Mouse (Mus musculus) liver, postnatal 0 days (tissue): ENCODE measurements around the gene Inafm1.

Experiments used
- CTCF ChIP-seq: sonication (generic); IDR thresholded peaks from 2 replicates; pipeline ENCODE4 v1.5.1; 2016; ENCODE audit warnings: antibody characterized with exemption, low read depth
- EP300 ChIP-seq: IDR thresholded peaks from 2 replicates; pipeline ENCODE4 v1.6.1; 2016; ENCODE audit warnings: antibody characterized with exemption, low read depth, mild to moderate bottlenecking

DNA sequence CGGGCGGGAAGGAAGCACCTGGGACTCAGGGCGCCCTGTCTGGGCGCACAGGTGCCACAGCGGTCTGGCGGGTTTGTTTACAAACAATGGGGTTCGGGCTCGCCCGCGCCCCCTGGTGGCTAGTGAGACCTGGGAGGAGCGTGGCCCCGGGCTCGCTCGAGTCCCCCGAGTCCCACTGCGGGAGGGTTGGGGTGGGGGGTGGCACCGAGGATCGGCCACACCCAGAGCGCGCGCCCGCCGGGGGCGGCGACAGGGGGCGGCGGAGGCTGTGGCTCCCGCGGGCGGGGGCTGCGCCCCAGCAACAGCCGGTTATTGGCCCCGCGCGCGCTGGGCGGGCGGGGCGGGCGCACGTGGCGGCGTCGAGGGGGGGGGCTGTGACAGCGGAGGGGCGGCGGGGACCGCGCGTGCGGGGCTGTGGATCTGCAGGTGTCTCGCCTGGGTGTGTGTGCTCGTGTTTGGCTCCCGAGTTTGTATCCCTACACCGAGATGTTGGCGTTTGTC is 36.7 kb upstream of the Inafm1 start:
- peak; percentile 88 for TF ChIP-seq CTCF
- TF ChIP-seq EP300: no peak
